Mouse (Mus musculus) liver, embryonic 14.5 days (tissue): ENCODE data around the gene Kazn.

Experiments used
- CTCF ChIP-seq: IDR thresholded peaks from 2 replicates; pipeline ENCODE4 v1.5.1; 2016; ENCODE audit warnings: antibody characterized with exemption, low read depth, control low read depth
- EP300 ChIP-seq: IDR thresholded peaks from 2 replicates; pipeline ENCODE4 v1.6.1; 2016; ENCODE audit warnings: antibody characterized with exemption, low read depth

GRCm38 (mm10) chr4:142052391-142053132, 186.6 kb downstream of the Kazn start:
- TF ChIP-seq CTCF = no peak
- TF ChIP-seq EP300 = no peak
